Mouse (Mus musculus) neural tube, embryonic 13.5 days (tissue): ENCODE results near the gene C6. TPM values are rescaled to one million over a fixed set of nuclear protein-coding genes. Genes with fewer than 3 reads are reported as not detected.

Source experiments
- ATAC-seq: fragments of 200-750 bp; cut with Nextera tagmentation; 2 replicates; pipeline ENCODE4 v1.8.0; 2017; ENCODE audit warnings: low read depth, mild to moderate bottlenecking, moderate TSS enrichment, moderate library complexity
- H3K27ac ChIP-seq: fragments of 300-500 bp; sonication (generic); replicated peaks from 2 replicates; pipeline ENCODE4 v1.5.1; 2015; ENCODE audit warnings: moderate library complexity, mild to moderate bottlenecking, inconsistent platforms
- H3K27me3 ChIP-seq: fragments of 300-500 bp; sonication (generic); 2 replicates; pipeline ENCODE4 v1.6.1; 2015; ENCODE audit warnings: mild to moderate bottlenecking, inconsistent platforms
- H3K36me3 ChIP-seq: fragments of 300-500 bp; sonication (generic); 2 replicates; pipeline ENCODE4 v1.6.1; 2015; ENCODE audit warnings: mild to moderate bottlenecking, inconsistent platforms
- H3K4me1 ChIP-seq: fragments of 300-500 bp; sonication (generic); replicated peaks from 2 replicates; pipeline ENCODE4 v1.6.1; 2015; ENCODE audit warnings: inconsistent platforms
- H3K4me2 ChIP-seq: fragments of 300-500 bp; sonication (generic); 2 replicates; pipeline ENCODE4 v1.6.1; 2015; ENCODE audit warnings: inconsistent platforms, mild to moderate bottlenecking, moderate library complexity
- H3K4me3 ChIP-seq: fragments of 300-500 bp; sonication (generic); 2 replicates; pipeline ENCODE4 v1.5.1; 2015; ENCODE audit warnings: mild to moderate bottlenecking, inconsistent platforms
- H3K9ac ChIP-seq: fragments of 300-500 bp; sonication (generic); 2 replicates; pipeline ENCODE4 v1.6.1; 2015; ENCODE audit warnings: moderate library complexity, mild to moderate bottlenecking, inconsistent platforms
- H3K9me3 ChIP-seq: fragments of 300-500 bp; sonication (generic); 2 replicates; pipeline ENCODE4 v1.6.1; 2016; ENCODE audit warnings: inconsistent platforms
- WGBS: fragments of 180-500 bp; shearing (Covaris S2); methylation state at CpG from one replicate; pipeline ENCODE4 v1.1.7; 2015; 5-methylcytosine and 5-hydroxymethylcytosine counted together
- polyA plus RNA-seq: library from polyadenylated mRNA; unstranded; fragments of >200 nt; fragmentation: Nextera tagmentation; extraction: Ambion mirVana; gene quantifications from 2 replicates; pipeline ENCODE4 v1.2.1, GENCODE M21; 2015

C6 gene
- polyA plus RNA-seq = not detected in 2 replicates

DNA sequence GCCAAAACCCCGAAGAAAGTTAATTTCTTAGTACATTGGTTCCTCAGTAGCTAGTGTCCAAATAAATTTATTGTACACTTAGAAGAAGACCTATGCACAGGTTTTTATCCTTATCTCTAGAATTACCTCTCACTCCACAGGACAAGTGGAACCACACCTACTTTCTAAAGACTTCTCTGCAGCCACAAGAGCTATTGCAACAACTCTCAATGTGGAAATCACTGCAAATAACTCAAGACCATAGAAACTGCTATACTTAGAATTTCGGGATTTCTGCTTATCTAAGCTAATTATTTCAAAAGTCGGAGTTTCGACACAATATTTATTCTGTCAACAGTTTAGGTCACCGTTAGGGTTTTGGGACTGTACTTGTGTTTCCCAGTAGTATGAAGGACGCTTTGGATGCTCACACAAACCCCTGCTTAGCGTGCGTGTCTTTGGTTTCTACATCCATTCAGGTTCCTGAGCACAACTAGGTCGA lies at the start of gene C6:
Gene C6 (plus strand): TSS at position 346 of the 481 bp plus-strand sequence.
- Histone ChIP-seq H3K4me1 (no peaks in the 10 kb centered on the region), H3K9me3 (no peaks in the 10 kb centered on the region), H3K4me3 (no peak within 1 kb of the TSS), H3K27me3 (no peaks in the 10 kb centered on the region), H3K36me3 (no peaks in the 10 kb centered on the region), H3K4me2 (no peak within 1 kb of the TSS), H3K27ac (no peak within 1 kb of the TSS), H3K9ac (no peak within 1 kb of the TSS)
- ATAC-seq = no peak
- 91% methylated on average over 9 of the region's 9 CpGs for WGBS

DNA sequence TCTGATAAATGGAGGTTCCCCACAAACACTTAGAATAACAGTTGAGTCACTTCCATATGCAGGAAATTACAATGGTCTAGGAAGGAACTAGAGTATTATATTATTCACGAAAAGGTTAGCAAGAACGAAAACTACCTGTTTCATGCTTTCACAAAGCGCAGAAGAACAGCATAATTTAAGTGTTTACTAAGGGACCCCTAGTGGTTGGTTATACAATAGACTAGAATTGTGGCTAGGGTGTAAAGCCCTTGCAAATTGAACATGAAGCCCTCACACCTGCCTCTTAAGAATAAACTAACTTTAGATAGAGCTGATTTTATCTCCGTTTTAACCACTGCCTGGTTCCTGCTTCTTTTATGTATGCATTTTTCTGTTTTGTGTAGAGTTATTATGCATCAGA lies 29.4 kb upstream of the C6 start:
- WGBS = 81% methylated on average over 4 of the region's 4 CpGs
- no peak overlapping the region for H3K9ac ChIP-seq
- H3K27ac ChIP-seq = no peak overlapping the region
- no peaks in the 10 kb centered on the region for H3K4me1 ChIP-seq
- no peaks in the 10 kb centered on the region for H3K36me3 ChIP-seq
- ATAC-seq = no peak
- no peak overlapping the region for H3K4me3 ChIP-seq
- H3K4me2 ChIP-seq = no peak overlapping the region
- no peaks in the 10 kb centered on the region for H3K27me3 ChIP-seq
- H3K9me3 ChIP-seq = peaks cover 14% of the 10 kb centered on the region

GRCm38 (mm10) chr15:4734150-4734549 lies 7.2 kb downstream of the C6 start:
- Histone ChIP-seq H3K27ac (no peak overlapping the region), H3K9ac (no peak overlapping the region), H3K4me1 (no peaks in the 10 kb centered on the region), H3K4me2 (no peak overlapping the region), H3K9me3 (no peaks in the 10 kb centered on the region), H3K36me3 (no peaks in the 10 kb centered on the region), H3K4me3 (no peak overlapping the region), H3K27me3 (no peaks in the 10 kb centered on the region)
- WGBS = 93% methylated on average over 1 of the region's 1 CpGs
- no peak for ATAC-seq

DNA sequence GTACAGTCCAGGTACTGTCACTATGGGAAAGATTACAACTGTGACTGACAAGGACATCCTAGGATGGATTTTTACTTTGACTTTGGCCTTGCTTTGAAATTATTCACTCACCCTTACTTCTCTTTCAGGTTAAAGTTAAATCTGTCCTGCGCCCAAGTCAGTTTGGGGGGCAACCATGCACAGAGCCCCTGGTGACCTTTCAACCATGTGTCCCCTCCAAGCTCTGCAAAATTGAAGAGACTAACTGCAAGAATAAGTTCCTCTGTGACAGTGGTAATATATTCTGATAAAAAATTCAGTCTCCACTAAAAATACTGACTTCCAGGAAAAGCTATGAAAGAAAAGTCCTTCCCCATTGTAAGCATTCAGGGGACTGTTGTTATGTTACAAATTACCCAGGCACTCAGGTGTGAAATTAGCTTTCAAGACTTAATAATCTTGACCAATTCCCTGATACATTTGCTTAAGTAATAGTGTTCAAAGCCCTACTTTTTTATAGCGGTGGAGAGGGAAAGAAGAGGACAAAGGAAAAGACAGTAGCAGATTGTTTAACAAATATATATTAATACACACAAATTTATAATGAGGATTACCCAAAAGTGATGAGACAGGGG lies 8.1 kb downstream of the C6 start:
- Histone ChIP-seq H3K27me3 (no peaks in the 10 kb centered on the region), H3K4me2 (no peak overlapping the region), H3K9ac (no peak overlapping the region), H3K4me3 (no peak overlapping the region), H3K9me3 (no peaks in the 10 kb centered on the region), H3K27ac (no peak overlapping the region), H3K4me1 (no peaks in the 10 kb centered on the region), H3K36me3 (no peaks in the 10 kb centered on the region)
- 73% methylated on average over 2 of the region's 2 CpGs for WGBS
- ATAC-seq = no peak; the same call in 1 of the 2 replicates

DNA sequence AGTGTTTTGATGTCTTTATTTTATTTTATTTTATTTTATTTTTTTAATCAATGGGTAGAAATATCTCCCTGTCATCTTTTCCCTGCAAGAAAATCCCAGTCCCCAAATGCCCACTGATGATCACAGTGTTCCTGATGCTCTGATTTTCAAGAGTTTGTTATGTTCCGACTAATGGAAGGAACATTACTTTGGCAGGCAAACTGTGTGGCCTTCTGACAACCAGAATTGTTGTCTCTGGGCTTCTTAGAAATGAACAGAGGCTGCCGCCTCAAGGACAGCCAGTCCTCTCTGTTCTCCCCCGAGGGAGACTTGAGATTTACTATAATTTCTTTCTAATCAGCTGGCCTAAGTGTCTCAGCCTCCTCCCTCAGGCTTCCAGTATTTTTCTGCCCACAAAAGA lies 20.7 kb downstream of the C6 start:
- Histone ChIP-seq H3K9me3 (no peaks in the 10 kb centered on the region), H3K27ac (no peak overlapping the region), H3K4me2 (no peak overlapping the region), H3K27me3 (no peaks in the 10 kb centered on the region), H3K4me1 (no peaks in the 10 kb centered on the region), H3K4me3 (no peak overlapping the region), H3K9ac (no peak overlapping the region), H3K36me3 (no peaks in the 10 kb centered on the region)
- ATAC-seq = no peak
- 90% methylated on average over 3 of the region's 3 CpGs for WGBS

GRCm38 (mm10) chr15:4790378-4790777 lies 63.4 kb downstream of the C6 start:
- Histone ChIP-seq H3K27ac (no peak overlapping the region), H3K36me3 (no peaks in the 10 kb centered on the region), H3K4me3 (no peak overlapping the region), H3K4me1 (no peaks in the 10 kb centered on the region), H3K4me2 (no peak overlapping the region), H3K9ac (no peak overlapping the region), H3K27me3 (no peaks in the 10 kb centered on the region), H3K9me3 (no peaks in the 10 kb centered on the region)
- ATAC-seq = no peak
- 59% methylated on average over 3 of the region's 3 CpGs for WGBS

DNA sequence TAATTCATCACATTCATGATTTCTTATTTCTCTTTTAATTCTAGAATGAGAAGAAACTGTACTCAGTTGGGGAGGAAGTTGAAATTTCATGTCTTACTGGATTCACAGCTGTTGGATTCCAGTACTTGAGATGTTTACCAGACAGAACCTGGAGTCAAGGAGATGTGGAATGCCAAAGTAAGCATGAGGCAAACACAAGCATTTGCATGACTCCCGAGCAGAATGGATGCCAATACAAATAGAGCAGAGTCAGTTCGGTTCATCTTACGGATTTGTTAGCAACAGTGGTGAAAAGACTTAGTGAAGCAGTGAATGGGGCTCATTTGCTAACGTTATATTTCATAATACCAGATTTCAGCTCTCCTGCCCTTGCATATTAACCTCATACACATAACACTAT lies 69.9 kb downstream of the C6 start:
- no peak for ATAC-seq
- Histone ChIP-seq H3K4me3 (no peak overlapping the region), H3K27me3 (no peaks in the 10 kb centered on the region), H3K4me1 (no peaks in the 10 kb centered on the region), H3K27ac (no peak overlapping the region), H3K4me2 (no peak overlapping the region), H3K36me3 (no peaks in the 10 kb centered on the region), H3K9ac (no peak overlapping the region), H3K9me3 (no peaks in the 10 kb centered on the region)
- WGBS = 72% methylated on average over 4 of the region's 4 CpGs

GRCm38 (mm10) chr15:4804256-4804655 lies 77.3 kb downstream of the C6 start:
- 92% methylated on average over 2 of the region's 2 CpGs for WGBS
- no peaks in the 10 kb centered on the region for H3K27me3 ChIP-seq
- H3K36me3 ChIP-seq = no peaks in the 10 kb centered on the region
- no peak overlapping the region for H3K27ac ChIP-seq
- ATAC-seq = no peak
- H3K4me3 ChIP-seq = no peak overlapping the region
- no peak overlapping the region for H3K4me2 ChIP-seq
- H3K9ac ChIP-seq = no peak overlapping the region
- H3K9me3 ChIP-seq = no peaks in the 10 kb centered on the region
- H3K4me1 ChIP-seq = no peaks in the 10 kb centered on the region

- Histone ChIP-seq H3K27ac (no peak overlapping the region), H3K36me3 (no peaks in the 10 kb centered on the region), H3K4me1 (no peaks in the 10 kb centered on the region), H3K9me3 (no peaks in the 10 kb centered on the region), H3K9ac (no peak overlapping the region), H3K27me3 (no peaks in the 10 kb centered on the region), H3K4me2 (no peak overlapping the region), H3K4me3 (no peak overlapping the region)
- WGBS = 92% methylated on average over 5 of the region's 5 CpGs
- no peak for ATAC-seq
Measured at GRCm38 (mm10) chr15:4808131-4808530, 81.2 kb downstream of the C6 start.

DNA sequence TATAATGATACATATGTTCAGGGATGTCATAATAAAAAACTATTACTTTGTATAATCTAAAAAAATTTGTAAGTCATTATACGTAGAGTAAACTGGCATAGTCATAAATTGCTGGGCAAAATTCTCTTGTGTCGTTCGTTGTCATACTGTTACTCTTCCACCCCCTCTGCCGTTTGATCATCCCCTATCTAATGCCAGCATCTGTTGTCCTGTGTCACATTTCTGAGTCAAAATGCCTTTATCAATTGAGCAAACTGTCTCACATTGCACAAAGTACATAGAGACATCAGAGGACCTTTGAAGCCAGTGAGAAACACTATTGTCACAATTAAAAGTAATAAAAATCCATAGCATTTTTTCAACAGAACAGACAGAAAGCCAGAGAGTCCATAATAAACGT lies 88.0 kb downstream of the C6 start:
- Histone ChIP-seq H3K9ac (no peak overlapping the region), H3K27ac (no peak overlapping the region), H3K4me2 (no peak overlapping the region), H3K4me1 (no peaks in the 10 kb centered on the region), H3K4me3 (no peak overlapping the region), H3K9me3 (no peaks in the 10 kb centered on the region), H3K36me3 (no peaks in the 10 kb centered on the region), H3K27me3 (no peaks in the 10 kb centered on the region)
- 91% methylated on average over 5 of the region's 5 CpGs for WGBS
- no peak for ATAC-seq

DNA sequence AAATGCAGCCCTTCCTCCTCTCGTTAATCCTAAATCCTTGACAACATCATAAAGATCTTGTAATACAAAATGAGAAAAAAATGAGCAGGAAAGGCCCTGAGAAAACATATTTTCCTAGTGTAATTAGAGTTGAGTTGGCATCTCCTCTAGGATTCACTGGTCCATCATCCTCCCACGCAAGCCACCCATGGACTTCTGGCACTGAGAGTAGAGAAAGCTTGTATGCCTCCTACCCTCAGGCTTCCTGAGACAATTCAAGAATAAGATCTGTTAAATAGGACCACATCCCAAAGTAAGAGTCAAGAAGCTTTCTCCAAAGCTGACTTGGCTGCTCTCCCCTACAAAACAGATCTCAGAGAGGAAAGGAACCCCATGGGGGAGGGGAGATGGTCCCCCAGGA lies 88.7 kb downstream of the C6 start:
- WGBS = 93% methylated on average over 2 of the region's 2 CpGs

GRCm38 (mm10) chr15:4816752-4817493 lies 89.9 kb downstream of the C6 start:
- ATAC-seq = no peak
- Histone ChIP-seq H3K27ac (no peak overlapping the region), H3K4me1 (no peaks in the 10 kb centered on the region), H3K9me3 (no peaks in the 10 kb centered on the region), H3K4me3 (no peak overlapping the region), H3K36me3 (no peaks in the 10 kb centered on the region), H3K4me2 (no peak overlapping the region), H3K27me3 (no peaks in the 10 kb centered on the region), H3K9ac (no peak overlapping the region)
- WGBS = 89% methylated on average over 10 of the region's 10 CpGs

More for the DNA sequence above, 88.7 kb downstream of the C6 start:
- H3K4me1 ChIP-seq = no peaks in the 10 kb centered on the region
- H3K9ac ChIP-seq = no peak overlapping the region
- ATAC-seq = no peak
- no peaks in the 10 kb centered on the region for H3K36me3 ChIP-seq
- no peak overlapping the region for H3K4me2 ChIP-seq
- H3K27ac ChIP-seq = no peak overlapping the region
- H3K4me3 ChIP-seq = no peak overlapping the region
- H3K9me3 ChIP-seq = no peaks in the 10 kb centered on the region
- H3K27me3 ChIP-seq = no peaks in the 10 kb centered on the region

GRCm38 (mm10) chr15:4818437-4818836 lies 91.5 kb downstream of the C6 start:
- no peak for ATAC-seq
- WGBS = 78% methylated on average over 3 of the region's 3 CpGs
- Histone ChIP-seq H3K27me3 (no peaks in the 10 kb centered on the region), H3K9me3 (no peaks in the 10 kb centered on the region), H3K4me2 (no peak overlapping the region), H3K9ac (no peak overlapping the region), H3K36me3 (no peaks in the 10 kb centered on the region), H3K27ac (no peak overlapping the region), H3K4me1 (no peaks in the 10 kb centered on the region), H3K4me3 (no peak overlapping the region)
